Mouse (Mus musculus): ENCODE results near the gene Tmem178. TPM values are rescaled to one million over a fixed set of nuclear protein-coding genes. Genes with fewer than 3 reads are reported as not detected.

Gene Tmem178
- polyA plus RNA-seq, 1 experiment from 2014 or later: 41.6 TPM

GRCm38 (mm10) chr17:81038707-81039408 lies 94.4 kb downstream of the Tmem178 start:
- ATAC-seq (ENCODE audit: low read depth): no peak
- Histone ChIP-seq H3K27ac (replicated peaks) (no peak overlapping the region), H3K4me1 (replicated peaks) (no peaks in the 10 kb centered on the region), H3K27me3 (no peaks in the 10 kb centered on the region), H3K36me3 (peaks cover 61% of the 10 kb centered on the region), H3K9ac (no peak overlapping the region), H3K4me2 (no peak overlapping the region), H3K9me3 (no peaks in the 10 kb centered on the region), H3K4me3 (no peak overlapping the region)
- 95% methylated on average over 2 of the region's 2 CpGs for WGBS

GRCm38 (mm10) chr17:81041662-81042061 lies 97.2 kb downstream of the Tmem178 start:
- ATAC-seq (ENCODE audit: low read depth): no peak
- WGBS: 90% methylated on average over 2 of the region's 2 CpGs
- Histone ChIP-seq H3K4me2 (no peak overlapping the region), H3K27me3 (no peaks in the 10 kb centered on the region), H3K9me3 (no peaks in the 10 kb centered on the region), H3K4me3 (no peak overlapping the region), H3K36me3 (peaks cover 49% of the 10 kb centered on the region), H3K9ac (no peak overlapping the region), H3K4me1 (replicated peaks) (peaks cover 4% of the 10 kb centered on the region; the same call in 1 of the 2 replicates), H3K27ac (replicated peaks) (no peak overlapping the region)

GRCm38 (mm10) chr17:81044356-81044755 lies 99.9 kb downstream of the Tmem178 start:
- no peak for ATAC-seq (ENCODE audit: low read depth)
- no peak overlapping the region for H3K4me2 ChIP-seq
- peaks cover 9% of the 10 kb centered on the region; the same call in 1 of the 2 replicates for H3K4me1 ChIP-seq (replicated peaks)
- WGBS: 43% methylated on average over 3 of the region's 3 CpGs
- no peaks in the 10 kb centered on the region for H3K9me3 ChIP-seq
- peaks cover 32% of the 10 kb centered on the region for H3K36me3 ChIP-seq
- no peak overlapping the region for H3K27ac ChIP-seq (replicated peaks)
- no peak overlapping the region for H3K4me3 ChIP-seq
- no peaks in the 10 kb centered on the region for H3K27me3 ChIP-seq
- no peak overlapping the region for H3K9ac ChIP-seq

GRCm38 (mm10) chr17:81045115-81045514 lies 100.7 kb downstream of the Tmem178 start:
- H3K4me3 ChIP-seq: no peak overlapping the region
- ATAC-seq (ENCODE audit: low read depth): no peak
- 93% methylated on average over 6 of the region's 6 CpGs for whole genome bisulfite sequencing
- H3K9ac ChIP-seq: no peak overlapping the region
- H3K4me2 ChIP-seq: no peak overlapping the region
- H3K9me3 ChIP-seq: no peaks in the 10 kb centered on the region
- peaks cover 29% of the 10 kb centered on the region for H3K36me3 ChIP-seq
- no peaks in the 10 kb centered on the region for H3K27me3 ChIP-seq
- no peak overlapping the region for H3K27ac ChIP-seq (replicated peaks)
- H3K4me1 ChIP-seq (replicated peaks): peaks cover 9% of the 10 kb centered on the region; the same call in 1 of the 2 replicates

- Histone ChIP-seq H3K9me3 (no peaks in the 10 kb centered on the region), H3K27ac (replicated peaks) (no peak overlapping the region), H3K4me1 (replicated peaks) (peaks cover 9% of the 10 kb centered on the region; the same call in 1 of the 2 replicates), H3K4me3 (no peak overlapping the region), H3K9ac (no peak overlapping the region), H3K27me3 (no peaks in the 10 kb centered on the region), H3K4me2 (no peak overlapping the region), H3K36me3 (peaks cover 25% of the 10 kb centered on the region)
- no peak for ATAC-seq (ENCODE audit: low read depth)
- 90% methylated on average over 9 of the region's 9 CpGs for WGBS
These were observed 101.2 kb downstream of the Tmem178 start for GRCm38 (mm10) chr17:81045525-81046150.

DNA sequence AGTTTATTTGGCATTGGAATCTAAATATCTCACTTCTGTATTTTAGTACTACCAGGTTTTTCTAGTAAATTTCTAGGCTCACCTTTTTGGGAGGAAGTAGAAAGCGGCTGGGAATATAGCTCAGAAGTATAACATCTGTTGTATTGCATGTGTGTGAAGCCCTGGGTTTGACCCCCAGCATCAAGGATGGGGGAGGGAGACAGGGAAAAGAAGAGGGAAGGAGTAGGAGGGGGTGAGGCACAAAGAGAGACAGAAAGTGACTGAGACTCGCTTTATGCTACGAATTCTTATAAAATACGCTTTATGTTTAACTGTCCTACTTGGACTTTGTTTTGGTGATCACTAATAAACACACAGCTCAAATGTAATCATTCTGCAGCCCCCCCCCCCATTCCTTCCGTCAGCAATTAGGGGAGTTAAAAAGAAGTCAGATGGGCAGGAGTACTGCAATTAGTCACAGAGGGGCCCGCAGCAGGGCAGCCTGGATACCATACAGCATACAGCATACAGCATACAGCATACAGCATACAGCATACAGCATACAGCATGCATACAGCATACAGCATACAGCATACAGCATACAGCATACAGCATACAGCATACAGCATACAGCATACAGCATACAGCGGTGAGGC lies 103.6 kb downstream of the Tmem178 start:
- Histone ChIP-seq H3K27me3 (no peaks in the 10 kb centered on the region), H3K36me3 (peaks cover 19% of the 10 kb centered on the region), H3K4me3 (no peak overlapping the region), H3K9me3 (no peaks in the 10 kb centered on the region), H3K9ac (no peak overlapping the region), H3K4me1 (replicated peaks) (peaks cover 9% of the 10 kb centered on the region; the same call in 1 of the 2 replicates), H3K4me2 (no peak overlapping the region), H3K27ac (replicated peaks) (no peak overlapping the region)
- no peak for ATAC-seq (ENCODE audit: low read depth)
- WGBS: 73% methylated on average over 7 of the region's 7 CpGs

Other genes starting within 250 kb of the Tmem178 start
- 28.8 and 31.8 TPM in 2 replicates for gene Map4k3, start 216.1 kb upstream of the Tmem178 start, polyA plus RNA-seq (2015; fragmentation: Nextera tagmentation; extraction: Ambion mirVana)
- gene Thumpd2, start 120.5 kb downstream of the Tmem178 start, polyA plus RNA-seq (2015; fragmentation: Nextera tagmentation; extraction: Ambion mirVana): 8.6 and 9.6 TPM in 2 replicates